8 mouse cellular contexts compared by ENCODE assay signal in genomic region chr2:180173163-180173562, GRCm38 (mm10). TPM values are rescaled to one million over a fixed set of nuclear protein-coding genes. Genes with fewer than 3 reads are reported as not detected.
DNase-seq lines count a peak whose midpoint lies in the region; ATAC-seq and TF ChIP-seq lines count a peak whose summit lies in the region.

No protein-coding gene starts in this region.

- no peaks in the 10 kb centered on the region for H3K9me3 ChIP-seq in lung, embryonic 14.5 days (ENCODE audit: low read depth, low read length)
- no peaks in the 10 kb centered on the region for H3K9me3 ChIP-seq in midbrain, postnatal 0 days (ENCODE audit: low read length)

- peak overlapping the region; percentile 99 for H3K4me2 ChIP-seq in lung, embryonic 14.5 days
- H3K4me2 ChIP-seq in midbrain, postnatal 0 days (ENCODE audit: low read depth, low read length, poor library complexity, severe bottlenecking) = peak overlapping the region; percentile 95

- no peak for TF ChIP-seq POLR2A in lung, adult 2 months (IDR thresholded peaks at IDR 0.05; ENCODE audit: borderline replicate concordance, extremely low read depth, low read depth, low read length)

- H3K27ac ChIP-seq in lung, embryonic 14.5 days (ENCODE audit: low read depth) = no peak overlapping the region
- H3K27ac ChIP-seq in midbrain, postnatal 0 days (ENCODE audit: low read depth, low read length) = no peak overlapping the region

- TF ChIP-seq CTCF in lung, embryonic 14.5 days (IDR thresholded peaks at IDR 0.05; ENCODE audit: low read depth) = no peak; the same call in 1 of the 2 replicates
- no peak for TF ChIP-seq CTCF in lung, adult 2 months (IDR thresholded peaks at IDR 0.05; ENCODE audit: insufficient read depth, low read length)
- TF ChIP-seq CTCF in midbrain, postnatal 0 days (IDR thresholded peaks at IDR 0.05) = peak; percentile 59

- peaks cover 16% of the 10 kb centered on the region for H3K4me1 ChIP-seq in lung, embryonic 14.5 days (ENCODE audit: insufficient read depth)
- peaks cover 21% of the 10 kb centered on the region for H3K4me1 ChIP-seq in lung, adult 2 months (ENCODE audit: control insufficient read depth, insufficient read depth, low read length)
- H3K4me1 ChIP-seq in midbrain, postnatal 0 days (ENCODE audit: insufficient read depth, low read length) = peaks cover 7% of the 10 kb centered on the region; the same call in 1 of the 2 replicates

- 0 out of 2 replicates have a peak overlapping the region, but pooled peaks have one; percentile 95 for H3K9ac ChIP-seq in lung, embryonic 14.5 days
- H3K9ac ChIP-seq in midbrain, postnatal 0 days (replicated peaks; ENCODE audit: low read length, poor library complexity, severe bottlenecking) = peak overlapping the region; percentile 26; the same call in 1 of the 2 replicates

- H3K36me3 ChIP-seq in lung, embryonic 14.5 days (ENCODE audit: insufficient read depth) = peaks cover 54% of the 10 kb centered on the region
- H3K36me3 ChIP-seq in midbrain, postnatal 0 days (ENCODE audit: insufficient read depth, low read length) = peaks cover 42% of the 10 kb centered on the region

- ATAC-seq in lung, embryonic 14.5 days (ENCODE audit: insufficient read depth) = no peak
- ATAC-seq in midbrain, postnatal 0 days (ENCODE audit: low FRiP score) = no peak
- no peak for ATAC-seq in activated CD4-positive, CD25-positive, alpha-beta regulatory T cell, adult 4 months

- 73% methylated on average over 4 of the region's 4 CpGs for WGBS in lung, embryonic 14.5 days
- WGBS in lung, adult 2 months = 65% methylated on average over 4 of the region's 4 CpGs
- 83% methylated on average over 4 of the region's 4 CpGs for WGBS in midbrain, postnatal 0 days

- peak; percentile 18 for DNase-seq in lung, embryonic 14.5 days
- no peak for DNase-seq in lung, adult 2 months
- peak; percentile 42 for DNase-seq in c-Kit-positive CD71-positive TER-119-negative erythroid progenitor cells, embryonic 14.5 days (ENCODE audit: low read depth)
- peak; percentile 57 for DNase-seq in induced T-regulatory cell, adult 2 months (ENCODE audit: low read depth)
- DNase-seq in midbrain, postnatal 0 days (ENCODE audit: low spot score) = no peak
- DNase-seq in spleen, adult 12 weeks (ENCODE audit: low spot score) = no peak
- no peak for DNase-seq in cerebellum, adult 9-10 months

- no peaks in the 10 kb centered on the region for H3K27me3 ChIP-seq in lung, embryonic 14.5 days (ENCODE audit: insufficient read depth, low read length)
- no peaks in the 10 kb centered on the region for H3K27me3 ChIP-seq in midbrain, postnatal 0 days (ENCODE audit: insufficient read depth, low read length)

- peak overlapping the region; percentile 96 for H3K4me3 ChIP-seq in lung, embryonic 14.5 days (ENCODE audit: low read depth, low read length)
- no peak overlapping the region for H3K4me3 ChIP-seq in lung, adult 2 months (replicated peaks; ENCODE audit: extremely low read depth, low read depth, low read length)
- H3K4me3 ChIP-seq in midbrain, postnatal 0 days (ENCODE audit: low read depth, low read length) = peak overlapping the region; percentile 97; the same call in 1 of the 2 replicates

RNA-seq across cellular contexts. Expression of gene Adrm1, which starts 1.9 kb away (rescaled TPM):
- 160 and 163 TPM in 2 replicates for polyA plus RNA-seq in lung, embryonic 14.5 days (2014; fragmentation: Nextera tagmentation; extraction: Ambion mirVana)
- polyA plus RNA-seq in lung, adult 2 months (2012; rRNA removed) = 108 and 114 TPM in 2 replicates
- total RNA-seq in midbrain, postnatal 0 days (2014; rRNA removed) = 98.2 and 105 TPM in 2 replicates
- 222 and 224 TPM in 2 replicates for polyA plus RNA-seq in midbrain, postnatal 0 days (2015; fragmentation: Nextera tagmentation; extraction: Ambion mirVana)
- polyA plus RNA-seq in activated CD4-positive, CD25-positive, alpha-beta regulatory T cell, adult 4 months (2017; shearing (Covaris generic)) = 100 to 1,000 TPM in 1 of 2 experiments, 10 to 100 TPM in 1; 87.7 to 113 TPM

RNA-seq across cellular contexts. Expression of gene Lama5, which starts 52.5 kb away (rescaled TPM):
- 95.0 and 95.1 TPM in 2 replicates for polyA plus RNA-seq in lung, embryonic 14.5 days (2014; fragmentation: Nextera tagmentation; extraction: Ambion mirVana)
- polyA plus RNA-seq in lung, adult 2 months (2012; rRNA removed) = 145 and 148 TPM in 2 replicates
- total RNA-seq in midbrain, postnatal 0 days (2014; rRNA removed) = 5.9 and 8.9 TPM in 2 replicates
- 1.8 and 1.9 TPM in 2 replicates for polyA plus RNA-seq in midbrain, postnatal 0 days (2015; fragmentation: Nextera tagmentation; extraction: Ambion mirVana)
- under 1 TPM; 0.28 to 0.59 TPM for polyA plus RNA-seq in activated CD4-positive, CD25-positive, alpha-beta regulatory T cell, adult 4 months (2017; shearing (Covaris generic))

RNA-seq across cellular contexts. Expression of gene Osbpl2, which starts 54.1 kb away (rescaled TPM):
- 30.9 and 31.1 TPM in 2 replicates for polyA plus RNA-seq in lung, embryonic 14.5 days (2014; fragmentation: Nextera tagmentation; extraction: Ambion mirVana)
- 27.9 and 34.5 TPM in 2 replicates for polyA plus RNA-seq in lung, adult 2 months (2012; rRNA removed)
- 52.6 and 67.5 TPM in 2 replicates for total RNA-seq in midbrain, postnatal 0 days (2014; rRNA removed)
- 64.9 and 70.3 TPM in 2 replicates for polyA plus RNA-seq in midbrain, postnatal 0 days (2015; fragmentation: Nextera tagmentation; extraction: Ambion mirVana)
- 10 to 100 TPM; 19.3 to 21.4 TPM for polyA plus RNA-seq in activated CD4-positive, CD25-positive, alpha-beta regulatory T cell, adult 4 months (2017; shearing (Covaris generic))

Comparison
In these comparisons a context has a peak if more than half of its experiments do, and no peak if none do; other contexts are left out.
1. DNase-seq: peak in lung, embryonic 14.5 days (single experiment), c-Kit-positive CD71-positive TER-119-negative erythroid progenitor cells, embryonic 14.5 days (single experiment) and induced T-regulatory cell, adult 2 months (single experiment); none in lung, adult 2 months (single experiment), midbrain, postnatal 0 days (single experiment), spleen, adult 12 weeks (single experiment) and cerebellum, adult 9-10 months (single experiment).
2. RNA of gene Lama5, which starts 52.5 kb away (polyA plus RNA-seq): 145 to 148 TPM in lung, adult 2 months and 95.0 to 95.1 TPM in lung, embryonic 14.5 days; 1.8 to 1.9 TPM in midbrain, postnatal 0 days and 0.28 to 0.59 TPM in activated CD4-positive, CD25-positive, alpha-beta regulatory T cell, adult 4 months; every median in the first group is over 10 times any median in the second.